Mouse (Mus musculus) midbrain, embryonic 15.5 days (tissue): Measurements from ENCODE around the gene Emx2. TPM values are rescaled to one million over a fixed set of nuclear protein-coding genes. Genes with fewer than 3 reads are reported as not detected.

Experiments
- ATAC-seq: fragments of 200-750 bp; cut with Nextera tagmentation; replicated peaks from 2 replicates; pipeline ENCODE4 v1.8.0; 2017; ENCODE audit warnings: moderate TSS enrichment
- H3K27ac ChIP-seq: fragments of 300-500 bp; sonication (generic); 2 replicates; pipeline ENCODE4 v1.5.1; 2015; ENCODE audit warnings: mild to moderate bottlenecking, inconsistent platforms
- H3K27me3 ChIP-seq: fragments of 300-500 bp; sonication (generic); replicated peaks from 2 replicates; pipeline ENCODE4 v1.6.1; 2015; ENCODE audit warnings: inconsistent platforms
- H3K36me3 ChIP-seq: fragments of 300-500 bp; sonication (generic); replicated peaks from 2 replicates; pipeline ENCODE4 v1.6.1; 2015; ENCODE audit warnings: inconsistent platforms
- H3K4me1 ChIP-seq: fragments of 300-500 bp; sonication (generic); 2 replicates; pipeline ENCODE4 v1.6.1; 2015; ENCODE audit warnings: inconsistent platforms
- H3K4me2 ChIP-seq: fragments of 300-500 bp; sonication (generic); 2 replicates; pipeline ENCODE4 v1.6.1; 2015; ENCODE audit warnings: inconsistent platforms, mild to moderate bottlenecking, moderate library complexity
- H3K4me3 ChIP-seq: fragments of 300-500 bp; sonication (generic); 2 replicates; pipeline ENCODE4 v1.5.1; 2015; ENCODE audit warnings: mild to moderate bottlenecking, inconsistent platforms
- H3K9ac ChIP-seq: fragments of 300-500 bp; sonication (generic); 2 replicates; pipeline ENCODE4 v1.6.1; 2015; ENCODE audit warnings: mild to moderate bottlenecking, inconsistent platforms
- H3K9me3 ChIP-seq: fragments of 300-500 bp; sonication (generic); 2 replicates; pipeline ENCODE4 v1.6.1; 2016; ENCODE audit warnings: inconsistent platforms
- WGBS: fragments of 180-500 bp; shearing (Covaris S2); methylation state at CpG from one replicate; pipeline ENCODE4 v1.1.7; 2015; ENCODE audit warnings: mixed read lengths; 5-methylcytosine and 5-hydroxymethylcytosine counted together
- polyA plus RNA-seq: library from polyadenylated mRNA; unstranded; fragments of >200 nt; fragmentation: Nextera tagmentation; extraction: Ambion mirVana; gene quantifications from 2 replicates; pipeline ENCODE4 v1.2.1, GENCODE M21; 2015

The Emx2 gene
- polyA plus RNA-seq, 1 experiment from 2014 or later: 18.2 TPM

DNA sequence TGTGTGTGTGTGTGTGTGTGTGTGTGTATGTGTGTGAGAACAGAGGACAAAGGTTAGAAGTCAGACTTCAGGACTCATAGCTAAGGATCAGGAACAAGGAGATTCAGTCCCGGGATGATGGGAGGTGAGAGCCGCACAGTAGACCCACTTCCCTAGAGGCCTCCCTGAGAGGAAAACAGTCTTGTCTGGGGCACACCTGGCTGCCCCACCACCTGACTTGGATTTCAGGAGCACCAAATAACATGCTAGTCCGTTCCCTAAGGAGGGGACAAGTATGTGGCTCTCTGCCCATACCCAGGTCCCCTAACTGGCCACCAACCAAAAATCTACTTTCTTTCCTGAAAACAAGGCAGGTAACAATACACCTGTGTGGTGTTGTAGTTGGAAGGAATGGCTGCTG, 22.4 kb downstream of the Emx2 start:
- no peaks in the 10 kb centered on the region for H3K4me1 ChIP-seq
- H3K4me2 ChIP-seq: no peak overlapping the region
- WGBS: 96% methylated on average over 3 of the region's 3 CpGs
- no peak overlapping the region for H3K9ac ChIP-seq
- H3K4me3 ChIP-seq: no peak overlapping the region
- H3K27ac ChIP-seq: no peak overlapping the region
- H3K9me3 ChIP-seq: no peaks in the 10 kb centered on the region
- H3K36me3 ChIP-seq: no peaks in the 10 kb centered on the region
- H3K27me3 ChIP-seq: 0 out of 2 replicates have a peak, but pooled peaks cover 4% of the 10 kb centered on the region
- ATAC-seq: no peak

DNA sequence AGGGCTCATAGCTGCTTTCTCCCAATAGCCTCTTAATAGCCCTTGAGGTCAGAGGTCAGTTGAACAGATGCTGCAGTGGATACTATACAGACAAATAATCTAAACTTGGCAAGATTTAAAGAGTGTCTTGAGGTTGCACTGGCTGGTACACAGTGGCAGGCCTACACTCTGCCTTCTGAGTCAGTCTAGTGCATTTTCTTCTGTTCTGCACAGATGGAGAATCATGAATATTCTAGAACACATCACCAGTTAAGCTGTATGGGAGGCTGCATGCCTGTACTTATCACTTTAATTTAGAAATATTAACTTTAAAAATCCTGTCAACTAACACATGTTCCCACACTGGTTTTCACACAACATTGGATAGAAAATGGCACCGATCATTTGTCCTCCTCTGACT, 34.1 kb downstream of the Emx2 start:
- Histone ChIP-seq H3K9me3 (no peaks in the 10 kb centered on the region), H3K4me2 (no peak overlapping the region), H3K27ac (no peak overlapping the region), H3K4me3 (no peak overlapping the region), H3K9ac (no peak overlapping the region), H3K27me3 (no peaks in the 10 kb centered on the region), H3K36me3 (no peaks in the 10 kb centered on the region), H3K4me1 (no peaks in the 10 kb centered on the region)
- no peak for ATAC-seq
- WGBS: 100% methylated on average over 1 of the region's 1 CpGs

DNA sequence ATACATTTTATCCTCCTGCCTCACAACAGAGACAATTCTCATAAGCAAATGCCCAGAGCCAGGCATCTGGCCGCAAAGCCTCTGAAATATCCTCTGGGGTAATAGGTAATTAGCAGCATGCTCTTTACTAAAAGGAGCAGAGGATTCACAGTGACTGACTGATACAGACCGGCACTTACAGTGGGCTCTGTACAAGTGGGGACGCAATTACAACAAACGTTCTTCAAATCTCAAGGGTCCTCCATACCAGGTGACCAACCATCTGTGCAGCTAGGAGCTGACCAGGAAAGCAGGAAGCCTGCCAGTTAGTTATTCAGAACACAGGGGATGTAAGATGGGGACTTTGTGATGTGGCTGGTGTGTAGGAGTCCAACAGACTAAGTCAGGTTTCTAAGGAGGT, 38.7 kb downstream of the Emx2 start:
- 31% methylated on average over 4 of the region's 4 CpGs for WGBS

DNA sequence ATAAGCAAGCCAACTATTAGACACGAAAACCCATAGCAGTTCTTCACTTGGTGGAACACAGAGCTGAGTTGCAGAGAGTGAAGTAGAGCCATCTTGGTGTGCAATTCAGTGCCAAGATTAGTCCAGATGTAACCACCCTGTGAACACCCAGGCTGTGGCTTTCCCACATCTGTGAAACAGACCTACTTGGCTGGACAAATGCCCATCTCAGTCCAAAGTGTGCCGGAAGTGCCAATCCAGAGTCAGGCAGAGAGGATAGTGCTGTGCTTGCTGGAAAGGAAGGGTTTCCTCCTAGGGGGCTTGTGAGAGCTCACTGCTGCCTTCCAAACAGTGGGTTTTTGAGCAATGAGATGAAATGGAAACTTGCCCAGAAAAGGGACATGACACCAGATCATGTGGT, 50.7 kb downstream of the Emx2 start:
- ATAC-seq: no peak

More for the DNA sequence above, 38.7 kb downstream of the Emx2 start:
- 0 out of 2 replicates have a peak, but pooled peaks have one; percentile 39 for ATAC-seq
- Histone ChIP-seq H3K4me1 (no peaks in the 10 kb centered on the region), H3K4me2 (no peak overlapping the region), H3K27me3 (no peaks in the 10 kb centered on the region), H3K36me3 (no peaks in the 10 kb centered on the region), H3K9ac (no peak overlapping the region), H3K27ac (no peak overlapping the region), H3K4me3 (no peak overlapping the region), H3K9me3 (no peaks in the 10 kb centered on the region)

GRCm38 (mm10) chr19:59513181-59513580, 55.0 kb downstream of the Emx2 start:
- Histone ChIP-seq H3K9ac (no peak overlapping the region), H3K36me3 (no peaks in the 10 kb centered on the region), H3K4me2 (no peak overlapping the region), H3K4me1 (no peaks in the 10 kb centered on the region), H3K9me3 (no peaks in the 10 kb centered on the region), H3K4me3 (no peak overlapping the region), H3K27me3 (no peaks in the 10 kb centered on the region), H3K27ac (no peak overlapping the region)
- no peak for ATAC-seq
- 89% methylated on average over 3 of the region's 3 CpGs for WGBS

More for the DNA sequence above, 50.7 kb downstream of the Emx2 start:
- WGBS: 89% methylated on average over 2 of the region's 2 CpGs
- Histone ChIP-seq H3K36me3 (no peaks in the 10 kb centered on the region), H3K4me3 (no peak overlapping the region), H3K4me2 (no peak overlapping the region), H3K9me3 (no peaks in the 10 kb centered on the region), H3K4me1 (no peaks in the 10 kb centered on the region), H3K27ac (no peak overlapping the region), H3K27me3 (no peaks in the 10 kb centered on the region), H3K9ac (no peak overlapping the region)

Other genes with a start within 250 kb of the Emx2 start
- gene Kcnk18, start 239.2 kb upstream of the Emx2 start, polyA plus RNA-seq: not detected in 2 replicates
- 21.8 and 28.3 TPM in 2 replicates for gene Slc18a2, start 197.5 kb upstream of the Emx2 start, polyA plus RNA-seq
- gene Rps12-ps3, start 136.1 kb upstream of the Emx2 start, polyA plus RNA-seq: 7.3 and 8.0 TPM in 2 replicates
- 9.9 and 10.3 TPM in 2 replicates for gene Pdzd8, start 112.6 kb upstream of the Emx2 start, polyA plus RNA-seq